Mouse (Mus musculus) 3134 (cell line): Measurements from ENCODE around the gene Dbp.

ENCODE experiments used
- DNase-seq: peaks from one replicate; pipeline ENCODE4 v3.0.0-alpha.2; 2011; ENCODE audit warnings: low spot score; ENCODE audit not compliant: insufficient read length; ENCODE audit errors: extremely low read depth

Gene Dbp

GRCm38 (mm10) chr7:45711316-45712021 is 6.6 kb downstream of the Dbp start:
- no peak for DNase-seq

GRCm38 (mm10) chr7:45712022-45712757 is 7.3 kb downstream of the Dbp start:
- no peak for DNase-seq

- DNase-seq: no peak
These were observed 8.5 kb downstream of the Dbp start for GRCm38 (mm10) chr7:45713396-45713795.

DNA sequence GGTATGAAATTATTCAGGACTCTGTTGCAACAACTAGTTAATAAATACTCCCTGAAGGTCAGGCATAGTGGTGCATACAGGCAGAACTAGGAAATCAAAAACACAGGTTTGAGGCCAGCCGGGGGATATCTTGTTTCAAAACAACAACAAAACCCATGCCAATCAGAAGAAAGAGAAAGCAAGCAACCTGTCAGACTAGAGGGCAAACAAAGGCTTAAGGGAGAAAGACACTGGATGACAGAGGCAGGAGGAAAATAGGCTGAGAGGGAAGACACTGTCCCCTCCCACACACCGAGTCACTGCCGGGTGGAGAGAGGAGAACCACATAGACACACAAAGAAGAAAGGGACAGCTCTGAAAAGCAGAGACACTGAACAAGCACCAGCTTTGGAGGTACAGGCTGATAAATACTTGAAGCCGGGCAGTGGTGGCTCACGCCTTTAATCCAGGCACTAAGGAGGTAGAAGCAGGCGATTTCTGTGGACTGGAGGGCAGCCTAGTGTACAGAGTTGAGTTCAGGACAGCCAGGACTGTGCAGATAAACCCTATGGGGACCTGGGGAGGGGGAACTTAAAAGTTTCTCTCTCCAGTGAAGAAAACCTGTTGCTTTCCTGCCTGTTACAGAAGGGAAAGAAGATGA is 9.1 kb downstream of the Dbp start:
- DNase-seq: no peak

GRCm38 (mm10) chr7:45714630-45715089 is 9.8 kb downstream of the Dbp start:
- DNase-seq: no peak

DNA sequence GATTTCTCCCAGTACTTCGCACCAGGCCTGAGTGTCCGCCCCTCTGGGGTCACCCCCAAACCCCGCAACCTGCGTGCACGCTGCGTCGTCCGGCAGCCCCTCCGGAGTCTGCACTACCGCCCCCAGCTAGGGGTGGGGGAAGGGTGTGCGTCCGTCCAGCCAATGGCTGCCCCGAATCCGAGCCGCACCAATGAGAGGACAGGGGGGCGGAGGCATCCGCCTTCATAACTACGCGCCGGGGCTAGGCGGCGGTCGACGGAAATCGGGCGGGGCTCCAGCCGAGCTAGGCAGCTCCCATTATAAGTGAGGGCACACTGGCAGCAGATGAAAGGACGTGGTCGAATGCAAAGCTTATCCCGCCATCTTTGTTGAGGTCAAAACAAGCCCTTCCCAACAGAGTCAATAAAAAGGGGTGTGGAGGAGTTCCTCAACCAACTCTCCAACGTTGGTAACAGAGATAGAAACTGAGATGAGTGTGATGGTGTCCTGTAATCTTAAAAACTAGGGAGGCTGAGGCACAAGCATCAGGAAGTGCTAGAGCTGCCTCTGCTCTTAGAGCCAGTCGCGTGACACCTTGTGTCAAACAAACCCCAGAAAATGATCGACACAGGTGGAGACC is 10.3 kb downstream of the Dbp start, which contains the start of gene Rpl18:
TSS of gene Rpl18 (plus strand) at position 368 of the 619 bp plus-strand sequence.
- peak; percentile 93 for DNase-seq

- no peak for DNase-seq
These were observed 11.0 kb downstream of the Dbp start for GRCm38 (mm10) chr7:45715741-45716459.

- DNase-seq: no peak
These were observed 11.6 kb downstream of the Dbp start for GRCm38 (mm10) chr7:45716460-45716857.

- no peak for DNase-seq
These were observed 12.3 kb downstream of the Dbp start for GRCm38 (mm10) chr7:45716952-45717917.

DNA sequence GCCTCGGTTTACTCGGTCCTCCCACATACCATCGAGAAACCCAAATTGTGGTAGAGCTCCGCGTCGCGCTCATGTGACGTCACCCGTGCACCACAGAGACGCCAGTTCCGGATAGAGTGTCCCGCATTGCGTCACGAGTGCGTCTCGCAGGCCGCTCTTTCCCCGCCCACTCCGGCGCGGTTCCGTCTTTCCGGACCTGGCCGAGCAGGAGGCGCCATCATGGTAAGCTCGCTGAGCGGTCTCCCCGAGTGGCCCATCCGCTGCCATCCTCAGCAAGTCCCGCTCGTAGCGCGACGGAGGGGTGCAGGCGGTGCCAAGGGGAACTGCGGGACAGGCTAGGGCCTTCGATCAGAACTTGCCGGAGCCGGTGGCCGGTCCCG is 13.0 kb downstream of the Dbp start, which contains the start of gene Sphk2:
TSS of gene Sphk2 (minus strand) at position 85 of the 380 bp plus-strand sequence.
- peak; percentile 95 for DNase-seq

GRCm38 (mm10) chr7:45718331-45718730 is 13.4 kb downstream of the Dbp start:
- DNase-seq: no peak

GRCm38 (mm10) chr7:45719180-45719579 is 14.3 kb downstream of the Dbp start:
- DNase-seq: no peak

DNA sequence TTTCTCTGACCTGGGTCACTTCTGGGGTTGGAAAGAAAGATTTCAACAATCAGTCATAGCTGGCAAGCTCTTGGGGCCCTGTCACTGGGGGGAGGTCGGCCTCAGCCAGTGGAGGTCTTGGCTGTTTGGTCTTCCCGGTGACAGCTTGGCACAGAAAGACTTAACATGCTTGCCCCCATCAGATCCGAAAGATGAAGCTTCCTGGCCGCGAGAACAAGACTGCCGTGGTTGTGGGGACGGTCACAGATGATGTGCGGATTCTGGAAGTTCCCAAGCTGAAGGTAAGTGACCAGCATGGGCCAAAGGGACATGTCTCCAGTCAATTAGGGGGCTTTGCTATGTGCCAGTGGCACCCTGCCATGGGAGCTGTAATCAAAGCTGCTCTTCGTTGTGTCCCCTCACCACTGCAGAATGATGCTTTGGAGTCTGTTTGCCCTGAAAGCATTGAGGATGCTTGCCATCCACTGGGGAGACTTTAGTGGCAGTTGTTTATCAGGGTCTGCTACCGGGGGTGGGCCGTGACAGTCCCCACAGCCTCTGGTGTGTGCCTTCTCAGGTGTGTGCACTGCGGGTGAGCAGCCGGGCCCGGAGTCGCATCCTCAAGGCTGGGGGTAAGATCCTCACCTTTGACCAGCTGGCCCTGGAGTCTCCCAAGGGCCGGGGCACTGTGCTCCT is 15.0 kb downstream of the Dbp start:
- no peak for DNase-seq

DNA sequence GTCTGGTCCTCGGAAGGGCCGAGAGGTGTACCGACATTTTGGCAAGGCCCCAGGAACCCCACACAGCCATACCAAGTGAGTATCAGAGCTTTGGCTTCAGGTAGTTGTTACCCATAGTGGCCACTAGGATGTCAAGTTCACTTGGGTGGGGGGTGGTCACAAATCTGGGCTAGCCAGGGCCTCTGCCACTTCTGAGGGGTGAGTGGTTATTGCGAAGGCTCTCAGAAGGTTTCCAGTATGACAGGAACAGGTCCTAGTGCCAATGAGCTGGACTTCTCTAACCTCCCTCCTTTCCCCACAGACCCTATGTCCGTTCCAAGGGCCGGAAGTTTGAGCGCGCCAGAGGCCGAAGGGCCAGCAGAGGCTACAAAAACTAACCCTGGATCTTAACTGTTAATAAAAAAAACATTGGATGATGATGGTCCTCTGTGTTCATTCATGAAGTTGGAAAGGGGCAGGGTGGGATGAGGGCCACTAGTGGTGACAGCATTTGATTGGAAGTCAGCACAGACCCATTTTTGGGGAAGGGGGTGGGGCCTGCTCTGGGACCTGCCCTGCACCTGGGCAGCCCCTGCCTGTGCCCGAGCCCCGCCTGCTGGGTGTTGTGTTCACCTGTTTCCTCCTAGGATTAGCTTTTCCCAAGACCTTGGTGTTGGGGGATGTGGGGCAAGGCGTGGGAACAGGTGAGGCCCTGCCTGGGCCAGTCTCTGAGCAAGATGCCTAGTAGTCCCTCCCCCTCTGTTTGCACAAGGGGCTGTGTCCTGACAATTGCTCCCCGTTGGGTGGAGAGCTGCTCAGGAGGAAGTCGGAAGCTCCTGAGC is 15.7 kb downstream of the Dbp start, which contains the start of gene Fam83e:
TSS of gene Fam83e (plus strand) at position 800 of the 821 bp plus-strand sequence.
- no peak for DNase-seq

DNA sequence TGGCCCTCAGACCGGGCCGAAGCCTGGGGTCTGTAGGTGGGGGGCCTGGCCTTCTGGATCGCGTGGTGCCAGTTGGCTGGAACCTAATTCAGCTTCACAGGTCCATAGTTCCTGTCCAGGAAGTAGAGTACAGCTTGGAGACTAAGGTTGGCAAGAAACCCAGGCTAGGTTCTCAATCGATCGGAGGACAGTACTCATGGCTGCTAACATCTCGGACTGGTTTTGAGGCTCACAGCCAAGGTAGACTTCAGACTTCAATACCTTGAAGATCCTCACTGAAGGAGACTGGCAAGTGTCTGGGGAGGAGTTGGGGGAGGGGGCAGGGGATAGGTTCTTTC is 16.3 kb downstream of the Dbp start:
- no peak for DNase-seq

DNA sequence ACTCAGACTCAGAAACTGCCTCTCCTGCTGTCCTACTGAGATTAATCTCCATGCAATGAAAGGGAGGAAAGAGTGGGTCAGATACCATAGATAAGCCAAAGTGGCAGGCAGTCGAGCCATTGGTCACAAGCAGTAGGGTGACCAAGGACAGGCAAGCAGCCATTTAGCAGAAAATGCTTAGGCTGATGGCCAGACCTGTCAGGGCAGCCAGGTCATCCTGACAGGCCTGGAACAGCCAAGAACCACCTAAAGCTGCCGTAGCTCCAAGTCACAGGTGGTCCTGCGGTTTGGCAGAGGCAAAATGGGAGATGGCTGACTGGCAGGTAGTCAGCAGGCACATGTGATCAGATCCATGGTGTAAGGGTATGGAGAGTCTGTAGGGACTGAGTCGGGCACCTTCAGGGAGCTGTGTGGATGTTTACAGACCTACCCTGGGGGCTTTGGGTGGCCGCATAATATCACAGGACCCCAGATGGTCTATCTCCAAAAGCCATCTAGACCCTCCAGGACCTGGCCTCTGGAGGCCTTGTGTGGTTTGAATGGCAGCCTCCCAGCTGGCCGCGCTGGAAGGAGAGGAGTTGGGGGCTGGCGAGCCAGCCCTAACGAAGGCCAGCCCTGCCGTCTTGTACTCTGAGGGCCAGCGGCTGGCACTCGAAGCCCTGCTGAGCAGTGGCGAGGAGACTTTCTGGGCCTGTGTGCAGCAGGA is 16.9 kb downstream of the Dbp start:
- DNase-seq: no peak

- no peak for DNase-seq
These were observed 17.4 kb downstream of the Dbp start for GRCm38 (mm10) chr7:45722348-45722713.
